ENCODE assay signal across 8 mouse cellular contexts in the genomic region with DNA sequence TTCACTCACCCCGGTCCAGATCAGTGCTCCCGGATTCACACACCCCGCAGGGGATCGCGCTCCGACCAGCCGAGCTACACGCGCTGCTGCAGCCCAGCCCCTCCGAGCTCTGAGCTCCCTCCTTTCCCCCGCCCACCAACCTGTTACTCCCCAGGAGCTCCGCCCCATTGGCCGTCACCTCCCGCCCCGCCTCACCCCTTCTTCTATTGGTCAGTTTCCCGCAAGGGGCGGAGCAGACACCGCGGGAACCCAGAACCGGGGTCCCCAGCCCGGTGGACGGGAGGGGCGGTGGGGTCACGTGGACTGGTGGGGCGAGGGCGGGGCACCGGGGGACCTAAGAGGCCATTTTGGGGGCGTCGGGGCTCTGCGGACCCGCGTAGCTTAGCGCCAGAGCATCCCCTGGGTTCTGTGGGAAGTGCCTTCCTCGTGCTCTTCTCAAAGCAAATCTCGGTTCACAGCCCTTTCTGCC. TPM values are rescaled to one million over a fixed set of nuclear protein-coding genes. Genes with fewer than 3 reads are reported as not detected.
DNase-seq lines count a peak whose midpoint lies in the region; ATAC-seq lines count a peak whose summit lies in the region.

Gene Cgn, minus strand, starts transcription at position 126 of the 469 bp plus-strand sequence.

- no peaks in the 10 kb centered on the region for H3K9me3 ChIP-seq in hindbrain, embryonic 16.5 days (ENCODE audit: control insufficient read depth, low read length)

- H3K27me3 ChIP-seq in hindbrain, embryonic 16.5 days (replicated peaks; ENCODE audit: control insufficient read depth, insufficient read depth, low read length) = no peaks in the 10 kb centered on the region

- peak within 1 kb of the TSS; percentile 94 for H3K4me2 ChIP-seq in hindbrain, embryonic 16.5 days (ENCODE audit: low read length)

- H3K4me3 ChIP-seq in hindbrain, embryonic 16.5 days (ENCODE audit: low read length) = peak within 1 kb of the TSS; percentile 65

- H3K4me1 ChIP-seq in hindbrain, embryonic 16.5 days (ENCODE audit: control insufficient read depth, insufficient read depth, low read depth, low read length) = peaks cover 16% of the 10 kb centered on the region

- peak within 1 kb of the TSS; percentile 60 for H3K9ac ChIP-seq in hindbrain, embryonic 16.5 days (ENCODE audit: low read depth, low read length)

- ATAC-seq in hindbrain, embryonic 16.5 days = peak; percentile 95

- WGBS in hindbrain, embryonic 16.5 days = under 1% methylated on average over 34 of the region's 35 CpGs

- peak; percentile 94 for DNase-seq in R1 (ENCODE audit: low read depth, low spot score)
- peak; percentile 94 to 96 for DNase-seq in cerebellum, postnatal 36 days
- DNase-seq in gastrocnemius, adult 18-20 months (ENCODE audit: low spot score) = peak; percentile 90
- peak; percentile 87 for DNase-seq in left cerebral cortex, adult 11 months (ENCODE audit: low spot score)
- peak; percentile 95 for DNase-seq in lung, postnatal 36 days
- peak; percentile 99 for DNase-seq in retina, postnatal 1 day
- peak; percentile 93 for DNase-seq in thymus, postnatal 4 days

- no peaks in the 10 kb centered on the region for H3K36me3 ChIP-seq in hindbrain, embryonic 16.5 days (ENCODE audit: control insufficient read depth, insufficient read depth, low read length)

- peak within 1 kb of the TSS; percentile 74 for H3K27ac ChIP-seq in hindbrain, embryonic 16.5 days (ENCODE audit: low read depth, low read length)

RNA-seq across cellular contexts. Expression of gene Cgn, which starts in this region (rescaled TPM):
- under 1 TPM; 0.05 to 0.14 TPM for total RNA-seq in gastrocnemius, adult 18-20 months (2021)
- 14.4 and 15.4 TPM in 2 replicates for polyA plus RNA-seq in hindbrain, embryonic 16.5 days (2015; fragmentation: Nextera tagmentation; extraction: Ambion mirVana)

Comparison
In these comparisons a context has a peak if more than half of its experiments do, and no peak if none do; other contexts are left out.
1. Peak in every context shown above with its lines: DNase-seq, ATAC-seq, H3K4me3 ChIP-seq and H3K27ac ChIP-seq.
2. Peak in DNase-seq in gastrocnemius, adult 18-20 months; RNA of the gene not detected or under 1 TPM.